Mouse (Mus musculus): Measurements from ENCODE around the gene Sh3rf1. TPM values are rescaled to one million over a fixed set of nuclear protein-coding genes. Genes with fewer than 3 reads are reported as not detected.

Sh3rf1 gene
- polyA plus RNA-seq, 1 experiment from 2014 or later = 28.8 TPM

GRCm38 (mm10) chr8:61310403-61310871 is 86.8 kb downstream of the Sh3rf1 start:
- Histone ChIP-seq H3K4me1 (replicated peaks; ENCODE audit: control insufficient read depth, insufficient read depth, low read length) (peaks cover 20% of the 10 kb centered on the region), H3K4me2 (ENCODE audit: low read depth, low read length, severe bottlenecking) (peak overlapping the region; percentile 38; the same call in 1 of the 2 replicates), H3K27me3 (ENCODE audit: control insufficient read depth, insufficient read depth, low read length) (no peaks in the 10 kb centered on the region), H3K9ac (ENCODE audit: low read length) (peak overlapping the region; percentile 25; the same call in 1 of the 2 replicates), H3K27ac (ENCODE audit: low read depth, low read length) (peak overlapping the region; percentile 78; the same call in 1 of the 2 replicates), H3K36me3 (ENCODE audit: control insufficient read depth, insufficient read depth, low read length) (no peaks in the 10 kb centered on the region), H3K4me3 (ENCODE audit: low read depth, low read length) (no peak overlapping the region), H3K9me3 (ENCODE audit: control insufficient read depth, low read length) (no peaks in the 10 kb centered on the region; the same call in 1 of the 2 replicates)
- ATAC-seq (replicated peaks; ENCODE audit: low FRiP score) = no peak
- 34% methylated on average over 9 of the region's 9 CpGs for WGBS
- no peak for DNase-seq (ENCODE audit: low spot score)

DNA sequence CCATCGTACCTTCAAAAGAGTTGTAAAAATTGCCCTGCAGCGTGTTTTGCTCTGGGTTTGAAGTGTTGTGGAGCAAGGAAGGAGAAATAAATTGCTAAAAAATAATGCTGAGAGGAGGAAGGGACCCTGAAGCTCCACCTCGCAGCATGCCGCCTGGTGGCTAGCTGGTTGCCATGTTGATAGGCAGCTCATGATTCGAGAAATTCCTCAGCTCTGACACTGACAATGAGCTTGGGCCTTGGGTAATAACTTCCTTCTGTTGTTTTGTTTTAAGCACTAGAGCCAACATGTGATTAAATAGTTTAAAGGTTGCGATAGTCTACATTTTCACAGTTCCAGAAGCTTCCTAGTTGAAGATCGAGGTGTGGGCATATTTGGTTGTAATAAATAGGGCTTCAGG is 89.3 kb downstream of the Sh3rf1 start:
- Histone ChIP-seq H3K27ac (ENCODE audit: low read depth, low read length) (no peak overlapping the region), H3K4me1 (replicated peaks; ENCODE audit: control insufficient read depth, insufficient read depth, low read length) (peaks cover 22% of the 10 kb centered on the region)
- no peak for ATAC-seq (replicated peaks; ENCODE audit: low FRiP score)

GRCm38 (mm10) chr8:61316012-61316767 is 92.5 kb downstream of the Sh3rf1 start:
- Histone ChIP-seq H3K4me1 (replicated peaks; ENCODE audit: control insufficient read depth, insufficient read depth, low read length) (peaks cover 4% of the 10 kb centered on the region; the same call in 1 of the 2 replicates), H3K4me2 (ENCODE audit: low read depth, low read length, severe bottlenecking) (no peak overlapping the region), H3K27me3 (ENCODE audit: control insufficient read depth, insufficient read depth, low read length) (no peaks in the 10 kb centered on the region), H3K9me3 (ENCODE audit: control insufficient read depth, low read length) (no peaks in the 10 kb centered on the region; the same call in 1 of the 2 replicates), H3K4me3 (ENCODE audit: low read depth, low read length) (no peak overlapping the region), H3K36me3 (ENCODE audit: control insufficient read depth, insufficient read depth, low read length) (no peaks in the 10 kb centered on the region), H3K27ac (ENCODE audit: low read depth, low read length) (peak overlapping the region; percentile 15; the same call in 1 of the 2 replicates), H3K9ac (ENCODE audit: low read length) (no peak overlapping the region)
- WGBS = 32% methylated on average over 10 of the region's 10 CpGs
- ATAC-seq (replicated peaks; ENCODE audit: low FRiP score) (peak; percentile 32), DNase-seq (ENCODE audit: low spot score) (no peak)

More for the DNA sequence above, 89.3 kb downstream of the Sh3rf1 start:
- no peak overlapping the region for H3K4me2 ChIP-seq (ENCODE audit: low read depth, low read length, severe bottlenecking)
- H3K9ac ChIP-seq (ENCODE audit: low read length) = no peak overlapping the region
- H3K4me3 ChIP-seq (ENCODE audit: low read depth, low read length) = no peak overlapping the region
- H3K27me3 ChIP-seq (ENCODE audit: control insufficient read depth, insufficient read depth, low read length) = no peaks in the 10 kb centered on the region
- 83% methylated on average over 7 of the region's 7 CpGs for WGBS
- H3K9me3 ChIP-seq (ENCODE audit: control insufficient read depth, low read length) = no peaks in the 10 kb centered on the region; the same call in 1 of the 2 replicates
- no peaks in the 10 kb centered on the region for H3K36me3 ChIP-seq (ENCODE audit: control insufficient read depth, insufficient read depth, low read length)
- DNase-seq (ENCODE audit: low spot score) = no peak

DNA sequence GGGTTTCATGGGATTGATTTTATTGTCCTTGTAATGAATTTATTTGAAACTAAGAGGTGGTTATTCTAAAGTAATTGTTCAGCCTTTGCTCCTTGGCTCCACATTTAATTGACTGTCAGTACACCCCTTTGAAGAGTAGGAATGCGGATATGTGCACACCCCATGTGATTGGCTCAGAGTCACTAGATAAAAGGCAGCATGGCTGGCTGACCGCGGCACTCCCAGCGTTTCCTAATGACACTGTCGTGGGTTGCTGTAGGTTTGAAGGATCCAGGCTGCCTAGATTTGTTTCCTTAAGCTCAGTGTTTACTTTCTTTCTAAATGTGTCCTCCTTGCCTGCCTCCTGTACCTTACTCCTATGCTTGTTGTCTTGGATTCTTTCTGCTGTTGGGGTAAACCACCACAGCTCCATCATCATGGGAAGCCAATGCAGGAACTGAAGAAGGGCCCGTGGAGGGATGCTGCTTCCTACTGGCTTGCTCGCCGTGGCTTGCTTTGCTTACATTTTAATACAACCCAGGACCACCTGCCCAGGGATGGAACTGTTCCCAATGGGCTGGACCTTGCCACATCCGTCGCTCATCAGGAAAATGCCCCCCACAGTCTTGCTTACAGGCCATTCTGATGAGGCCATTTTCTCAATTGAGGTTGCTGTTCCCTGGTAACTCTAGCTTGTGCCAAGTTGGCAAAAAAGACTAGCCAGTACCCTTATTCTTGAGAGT is 93.3 kb downstream of the Sh3rf1 start:
- 61% methylated on average over 10 of the region's 10 CpGs for WGBS
- ATAC-seq (replicated peaks; ENCODE audit: low FRiP score) (peak; percentile 77), DNase-seq (ENCODE audit: low spot score) (no peak)
- Histone ChIP-seq H3K27ac (ENCODE audit: low read depth, low read length) (peak overlapping the region; percentile 15; the same call in 1 of the 2 replicates), H3K36me3 (ENCODE audit: control insufficient read depth, insufficient read depth, low read length) (no peaks in the 10 kb centered on the region), H3K9ac (ENCODE audit: low read length) (no peak overlapping the region), H3K27me3 (ENCODE audit: control insufficient read depth, insufficient read depth, low read length) (no peaks in the 10 kb centered on the region), H3K4me2 (ENCODE audit: low read depth, low read length, severe bottlenecking) (no peak overlapping the region), H3K4me1 (replicated peaks; ENCODE audit: control insufficient read depth, insufficient read depth, low read length) (peaks cover 4% of the 10 kb centered on the region; the same call in 1 of the 2 replicates), H3K9me3 (ENCODE audit: control insufficient read depth, low read length) (no peaks in the 10 kb centered on the region; the same call in 1 of the 2 replicates), H3K4me3 (ENCODE audit: low read depth, low read length) (no peak overlapping the region)

GRCm38 (mm10) chr8:61317535-61318136 is 94.0 kb downstream of the Sh3rf1 start:
- DNase-seq (ENCODE audit: low spot score) (no peak), ATAC-seq (replicated peaks; ENCODE audit: low FRiP score) (no peak)
- Histone ChIP-seq H3K4me1 (replicated peaks; ENCODE audit: control insufficient read depth, insufficient read depth, low read length) (peaks cover 4% of the 10 kb centered on the region; the same call in 1 of the 2 replicates), H3K9ac (ENCODE audit: low read length) (no peak overlapping the region), H3K4me2 (ENCODE audit: low read depth, low read length, severe bottlenecking) (no peak overlapping the region), H3K9me3 (ENCODE audit: control insufficient read depth, low read length) (no peaks in the 10 kb centered on the region; the same call in 1 of the 2 replicates), H3K36me3 (ENCODE audit: control insufficient read depth, insufficient read depth, low read length) (no peaks in the 10 kb centered on the region), H3K27me3 (ENCODE audit: control insufficient read depth, insufficient read depth, low read length) (no peaks in the 10 kb centered on the region), H3K27ac (ENCODE audit: low read depth, low read length) (no peak overlapping the region), H3K4me3 (ENCODE audit: low read depth, low read length) (no peak overlapping the region)
- 71% methylated on average over 6 of the region's 6 CpGs for WGBS

- Histone ChIP-seq H3K4me2 (ENCODE audit: low read depth, low read length, severe bottlenecking) (no peak overlapping the region), H3K4me3 (ENCODE audit: low read depth, low read length) (no peak overlapping the region), H3K9ac (ENCODE audit: low read length) (no peak overlapping the region), H3K36me3 (ENCODE audit: control insufficient read depth, insufficient read depth, low read length) (no peaks in the 10 kb centered on the region), H3K9me3 (ENCODE audit: control insufficient read depth, low read length) (no peaks in the 10 kb centered on the region), H3K4me1 (replicated peaks; ENCODE audit: control insufficient read depth, insufficient read depth, low read length) (peaks cover 22% of the 10 kb centered on the region), H3K27ac (ENCODE audit: low read depth, low read length) (no peak overlapping the region), H3K27me3 (ENCODE audit: control insufficient read depth, insufficient read depth, low read length) (no peaks in the 10 kb centered on the region)
- 89% methylated on average over 3 of the region's 3 CpGs for WGBS
- ATAC-seq (replicated peaks; ENCODE audit: low FRiP score) (no peak), DNase-seq (ENCODE audit: low spot score) (no peak)
These were observed 97.5 kb downstream of the Sh3rf1 start for GRCm38 (mm10) chr8:61321216-61321615.

DNA sequence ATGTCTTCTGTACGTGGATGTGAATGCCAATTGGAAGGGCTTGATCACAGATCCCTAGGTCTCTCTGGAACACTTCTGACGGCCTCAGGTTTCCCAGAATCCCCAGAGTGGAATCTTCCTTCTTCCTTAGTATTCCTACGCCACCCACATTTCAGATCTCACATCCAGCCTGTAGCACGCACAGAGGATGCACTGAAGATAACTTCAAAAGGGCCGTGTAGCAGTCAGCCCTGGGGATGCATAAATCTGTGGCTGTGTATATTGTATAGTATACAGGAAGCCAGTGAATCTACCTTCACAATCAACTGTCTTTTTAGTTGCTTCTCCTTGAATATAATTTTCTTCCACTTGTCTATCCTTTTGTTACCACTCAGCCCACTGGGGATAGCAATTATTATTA is 98.1 kb downstream of the Sh3rf1 start:
- ATAC-seq (replicated peaks; ENCODE audit: low FRiP score) = no peak
- Histone ChIP-seq H3K4me2 (ENCODE audit: low read depth, low read length, severe bottlenecking) (no peak overlapping the region), H3K9me3 (ENCODE audit: control insufficient read depth, low read length) (no peaks in the 10 kb centered on the region), H3K4me1 (replicated peaks; ENCODE audit: control insufficient read depth, insufficient read depth, low read length) (peaks cover 20% of the 10 kb centered on the region), H3K36me3 (ENCODE audit: control insufficient read depth, insufficient read depth, low read length) (no peaks in the 10 kb centered on the region), H3K4me3 (ENCODE audit: low read depth, low read length) (no peak overlapping the region), H3K27ac (ENCODE audit: low read depth, low read length) (no peak overlapping the region), H3K27me3 (ENCODE audit: control insufficient read depth, insufficient read depth, low read length) (no peaks in the 10 kb centered on the region), H3K9ac (ENCODE audit: low read length) (no peak overlapping the region)
- DNase-seq (ENCODE audit: low spot score) = no peak
- 86% methylated on average over 5 of the region's 5 CpGs for WGBS

- H3K27ac ChIP-seq (ENCODE audit: low read depth, low read length) = no peak overlapping the region
- DNase-seq (ENCODE audit: low spot score) (no peak), ATAC-seq (replicated peaks; ENCODE audit: low FRiP score) (no peak)
- 85% methylated on average over 8 of the region's 8 CpGs for WGBS
- peaks cover 20% of the 10 kb centered on the region for H3K4me1 ChIP-seq (replicated peaks; ENCODE audit: control insufficient read depth, insufficient read depth, low read length)
- no peak overlapping the region for H3K4me3 ChIP-seq (ENCODE audit: low read depth, low read length)
- no peaks in the 10 kb centered on the region for H3K27me3 ChIP-seq (ENCODE audit: control insufficient read depth, insufficient read depth, low read length)
- H3K9me3 ChIP-seq (ENCODE audit: control insufficient read depth, low read length) = no peaks in the 10 kb centered on the region
- no peak overlapping the region for H3K9ac ChIP-seq (ENCODE audit: low read length)
- H3K36me3 ChIP-seq (ENCODE audit: control insufficient read depth, insufficient read depth, low read length) = no peaks in the 10 kb centered on the region
- no peak overlapping the region for H3K4me2 ChIP-seq (ENCODE audit: low read depth, low read length, severe bottlenecking)
These were observed 98.8 kb downstream of the Sh3rf1 start for GRCm38 (mm10) chr8:61322462-61322861.
